Mouse (Mus musculus) layer of hippocampus, postnatal 10 days (tissue): ENCODE measurements around the gene E130218I03Rik. TPM values are rescaled to one million over a fixed set of nuclear protein-coding genes. Genes with fewer than 3 reads are reported as not detected.
"Not testable (repeated sequence)": the region's sequence is repeated elsewhere in the genome, so short reads cannot be mapped to it uniquely, and the experiment has no call there.

ENCODE experiments used
- DNase-seq, 2 experiments: peaks; one replicate each; pipeline ENCODE4 v3.0.0; 2021; ENCODE audit warnings: low spot score in 2 of 2
- total RNA-seq, 2 experiments: library from RNA; stranded (reverse); gene quantifications; 2 replicates each; pipeline ENCODE4 v1.2.3; 2021

Gene E130218I03Rik
- total RNA-seq, 2 experiments from 2014 or later = not detected

DNA sequence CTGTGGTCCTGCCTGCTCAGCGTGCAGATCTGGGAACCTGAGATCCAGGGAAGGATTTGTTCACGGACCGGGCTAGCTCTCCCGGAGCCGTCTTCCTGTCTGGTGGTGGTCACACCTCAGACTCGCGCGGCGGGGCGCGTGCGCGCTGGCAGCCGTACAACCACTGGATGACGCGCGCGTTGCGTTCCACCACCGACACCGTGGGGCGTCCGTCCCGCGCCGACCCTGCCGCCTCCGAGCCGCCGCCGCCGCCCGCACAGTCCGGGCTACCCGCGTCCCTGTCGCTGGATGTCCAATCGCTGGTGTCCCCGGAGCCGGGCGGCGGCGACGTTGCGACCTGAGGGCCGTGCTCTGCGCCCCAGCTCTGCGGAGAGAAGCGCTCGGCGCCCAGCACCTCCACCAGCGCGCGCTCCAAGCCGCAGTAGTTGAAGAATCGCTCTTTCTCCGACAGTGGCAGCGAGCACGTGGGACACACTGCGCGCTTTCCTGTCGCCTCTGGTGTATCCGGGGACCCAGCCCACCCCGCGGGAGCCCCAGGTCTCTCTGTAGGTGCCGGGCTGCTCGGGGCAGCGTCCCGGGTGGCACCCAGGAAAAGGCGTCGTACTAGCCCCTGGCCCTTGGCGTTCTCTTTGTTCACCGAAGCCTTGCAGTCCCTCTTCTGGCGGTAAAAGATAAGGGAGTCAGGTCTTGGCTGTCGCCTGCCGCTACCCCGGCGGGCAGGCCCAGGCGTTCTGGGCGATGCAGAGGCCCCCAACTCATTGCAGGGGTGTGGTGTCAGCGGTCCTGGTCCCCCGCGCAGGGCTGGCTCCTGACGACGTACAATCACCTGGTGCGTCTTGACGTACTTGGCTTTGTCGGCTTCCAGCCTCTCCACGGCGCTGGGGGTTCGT is 8.0 kb downstream of the E130218I03Rik start:
- DNase-seq = peak; percentile 44 to 59

- peak in 1 of 2 experiments; percentile 8 for DNase-seq
These were observed 8.9 kb downstream of the E130218I03Rik start for GRCm38 (mm10) chr4:134252131-134252910.

- no peak for DNase-seq
These were observed 9.7 kb downstream of the E130218I03Rik start for GRCm38 (mm10) chr4:134252911-134253721.

GRCm38 (mm10) chr4:134253722-134254324 is 10.4 kb downstream of the E130218I03Rik start, which contains the start of gene Grrp1:
TSS of gene Grrp1 (minus strand) at chr4:134254106.
- peak in 1 of 2 experiments; percentile 6 for DNase-seq

DNA sequence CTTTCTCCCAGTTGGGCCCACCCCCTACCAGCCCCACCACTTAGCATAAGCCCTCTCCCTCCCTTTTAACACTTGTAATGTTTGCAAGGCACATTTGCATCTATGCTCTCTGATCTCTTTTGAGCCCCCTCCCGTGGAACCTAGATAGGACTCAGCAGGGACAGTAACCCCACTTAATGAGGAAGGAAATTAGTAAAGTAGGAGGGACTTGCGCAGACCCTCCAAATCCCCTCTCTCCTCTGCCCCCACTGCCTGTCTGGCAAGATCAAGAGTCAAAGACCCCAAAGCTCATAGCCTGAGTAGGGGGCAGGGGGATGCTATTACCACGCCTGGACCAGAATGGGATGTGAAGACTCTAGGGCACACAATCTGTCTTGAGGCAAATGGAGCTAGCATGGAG is 11.4 kb downstream of the E130218I03Rik start:
- DNase-seq = no peak

GRCm38 (mm10) chr4:134255854-134256253 is 12.4 kb downstream of the E130218I03Rik start:
- DNase-seq = no peak

GRCm38 (mm10) chr4:134256407-134257197 is 13.1 kb downstream of the E130218I03Rik start:
- no peak for DNase-seq

- no peak for DNase-seq
These were observed 13.9 kb downstream of the E130218I03Rik start for GRCm38 (mm10) chr4:134257198-134258009.

DNA sequence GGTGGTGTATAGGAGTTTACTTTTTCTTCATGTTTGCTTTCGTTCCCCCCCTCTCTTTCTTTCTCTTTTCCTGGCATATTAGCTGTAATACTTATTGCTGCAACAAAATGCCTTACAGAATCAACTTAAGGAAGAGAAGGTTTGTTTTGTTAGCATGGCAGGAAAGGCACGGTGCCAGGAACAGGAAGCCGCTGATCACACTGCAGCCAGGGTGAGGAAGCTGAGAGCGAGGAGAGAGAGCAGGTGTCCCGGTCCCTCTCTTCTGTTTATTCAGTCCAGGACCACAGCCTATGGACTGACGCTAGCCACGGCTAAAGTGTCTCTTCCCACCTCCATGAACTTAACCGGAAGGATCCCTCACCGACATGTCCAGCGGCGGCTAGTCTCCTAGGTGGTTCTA is 14.9 kb downstream of the E130218I03Rik start:
- DNase-seq = no peak

- DNase-seq = peak; percentile 47 to 61
These were observed 19.7 kb downstream of the E130218I03Rik start for GRCm38 (mm10) chr4:134263191-134263590.

GRCm38 (mm10) chr4:134265860-134266585 is 22.6 kb downstream of the E130218I03Rik start:
- no peak for DNase-seq

GRCm38 (mm10) chr4:134268102-134268655 is 24.7 kb downstream of the E130218I03Rik start:
- DNase-seq = no peak

- DNase-seq = not testable (repeated sequence)
These were observed 26.2 kb downstream of the E130218I03Rik start for GRCm38 (mm10) chr4:134269622-134270021.

- no peak for DNase-seq
These were observed 28.5 kb downstream of the E130218I03Rik start for GRCm38 (mm10) chr4:134271979-134272378.

- DNase-seq = no peak
These were observed 29.4 kb downstream of the E130218I03Rik start for GRCm38 (mm10) chr4:134272731-134273416.

- no peak for DNase-seq
These were observed 30.2 kb downstream of the E130218I03Rik start for GRCm38 (mm10) chr4:134273417-134274345.
